Mouse (Mus musculus) heart, postnatal 36 days (tissue): ENCODE measurements at regions not wholly inside any gene's neighbourhood (a gene's known extent, or its start where the extent isn't known, plus 50 kb on each side); places are given as distances from the start of the nearest gene placed in this dataset.
A peak's percentile ranks its signal among the peaks of the same experiment; 100 is the strongest.
"Not testable (repeated sequence)": the region's sequence is repeated elsewhere in the genome, so short reads cannot be mapped to it uniquely, and the experiment has no call there.

Source experiments
- DNase-seq, 2 experiments: peaks; one replicate each; pipeline ENCODE4 v3.0.0; 2021 to 2022
- intact Hi-C: fragments of 180-260 bp; cut with DNase I; formaldehyde crosslinking; loops from one replicate; pipeline ENCODE4 v1.15.1; 2025

DNA sequence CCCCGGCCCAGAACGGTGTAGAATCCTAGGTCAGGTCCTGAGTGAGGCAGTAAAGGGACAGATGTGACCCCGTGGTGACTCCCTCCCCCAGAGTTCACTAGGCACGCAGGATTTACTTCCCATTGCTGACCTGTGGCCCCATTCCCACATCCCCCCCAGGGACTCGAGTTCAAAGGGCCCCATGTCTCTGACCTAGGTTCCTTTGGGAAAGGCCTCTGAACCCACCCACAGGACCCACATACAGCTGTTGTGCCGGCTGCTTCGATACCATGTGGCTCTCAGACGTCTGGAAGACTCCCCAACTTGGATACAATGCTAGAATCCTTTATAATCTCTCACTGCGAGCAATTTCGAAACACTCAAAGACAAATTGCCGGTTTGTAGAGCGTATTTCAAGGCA, 151.0 kb upstream of the Sfswap start:
- intact Hi-C loops: no loop called here
- DNase-seq: no peak

DNA sequence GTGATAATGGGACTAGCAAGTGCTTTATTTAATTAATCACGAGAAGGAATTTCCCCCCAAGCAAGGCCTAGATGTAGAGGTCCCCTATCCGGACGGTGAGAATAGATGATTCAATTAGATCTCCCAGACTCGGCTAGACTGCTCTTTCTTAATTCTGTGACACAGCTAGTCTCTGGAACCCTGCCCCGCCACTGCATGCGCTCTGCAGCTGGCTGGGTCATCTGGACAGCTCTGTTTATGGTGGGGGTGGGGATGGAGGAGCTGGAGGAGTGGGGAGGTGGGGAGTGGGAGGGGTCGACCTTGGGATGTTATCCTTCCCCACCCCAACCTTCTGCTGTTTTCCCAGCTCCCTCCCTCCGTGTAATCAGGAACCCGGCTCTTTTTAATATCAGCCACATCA, 147.5 kb upstream of the Sfswap start:
- intact Hi-C loops: no loop called here
- no peak for DNase-seq

DNA sequence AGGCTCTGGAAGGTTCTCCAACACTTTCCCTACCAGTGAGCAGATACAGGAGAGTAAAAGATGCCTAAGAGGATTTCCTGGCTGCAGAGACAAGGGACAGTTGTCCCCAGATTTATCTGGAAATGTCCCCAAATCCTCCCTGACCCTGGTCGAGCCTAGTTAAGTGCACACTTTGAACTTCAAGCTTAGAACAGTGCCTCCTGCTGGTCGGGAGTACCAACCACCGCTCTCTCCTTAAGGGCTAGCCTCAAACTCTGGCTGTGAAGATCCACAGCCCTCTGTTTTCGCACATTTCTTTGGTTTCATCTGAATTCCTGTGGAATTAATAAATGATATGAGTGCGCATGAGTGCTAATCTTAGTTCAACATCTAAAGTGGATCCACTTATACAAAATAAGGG, 146.1 kb upstream of the Sfswap start:
- intact Hi-C loops: loop anchor here (2.0 kb wide), 2 partner anchors 98 to 178 kb away; no protein-coding TSS in a partner anchor
- DNase-seq: no peak

DNA sequence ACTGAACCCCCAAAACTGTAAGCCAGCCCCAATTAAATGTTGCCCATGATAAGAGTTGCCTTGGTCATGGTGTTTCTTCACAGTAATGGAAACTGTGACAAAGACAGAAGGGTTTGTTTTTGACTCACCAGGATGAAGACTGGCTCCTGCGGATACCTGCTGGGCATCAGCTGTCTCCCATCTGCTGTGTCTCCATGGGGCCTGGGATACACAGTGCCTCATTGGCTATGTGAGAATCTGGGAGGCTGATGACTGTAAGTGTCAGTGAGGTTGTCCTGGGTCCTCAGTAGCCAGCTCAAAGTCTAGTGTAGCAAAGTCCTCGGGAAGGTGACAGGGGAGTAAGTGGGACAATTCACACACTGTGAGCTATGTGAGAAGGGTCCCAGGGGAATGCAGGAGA, 139.5 kb upstream of the Sfswap start:
- intact Hi-C loops: no loop called here
- DNase-seq: no peak

DNA sequence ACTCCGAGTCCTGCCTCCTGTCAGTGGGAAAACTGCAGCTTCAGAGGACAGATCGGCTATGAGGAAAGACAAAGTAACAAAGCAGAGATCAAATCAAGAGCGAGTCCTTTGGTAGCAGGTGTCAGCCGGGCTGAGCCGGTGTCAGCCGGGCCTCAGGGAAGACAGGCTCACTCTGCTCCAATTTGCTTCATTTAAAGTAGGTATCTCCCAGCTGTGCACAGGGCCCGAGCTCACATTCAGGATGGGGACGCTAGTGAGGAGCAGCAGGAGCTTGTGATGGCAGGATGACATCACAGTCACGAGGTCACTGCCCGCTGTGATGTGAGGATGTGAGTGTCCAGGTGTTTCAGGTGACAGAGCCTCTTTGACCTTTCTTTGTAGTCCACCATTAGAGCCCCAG, 137.8 kb upstream of the Sfswap start:
- intact Hi-C loops: no loop called here
- no peak for DNase-seq

DNA sequence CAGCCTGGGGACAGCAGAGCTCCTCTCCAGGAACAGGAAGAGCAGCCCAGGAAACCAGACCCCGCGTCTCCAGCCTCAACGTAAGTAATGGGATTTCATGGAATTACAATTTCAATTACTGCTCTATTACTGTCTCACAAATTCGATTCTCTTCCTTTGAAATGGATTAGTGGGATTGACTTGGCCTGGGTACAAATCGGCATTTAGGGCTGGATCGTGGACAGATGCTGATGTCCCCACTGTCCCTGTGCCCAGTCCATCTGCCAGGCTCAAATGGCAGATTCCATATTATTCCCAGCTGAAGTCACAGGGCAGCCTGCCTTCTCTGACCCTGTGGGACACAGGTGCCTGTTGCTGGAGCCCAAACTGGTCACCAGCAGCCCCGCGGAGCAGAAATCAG, 136.0 kb upstream of the Sfswap start:
- intact Hi-C loops: no loop called here
- DNase-seq: no peak

DNA sequence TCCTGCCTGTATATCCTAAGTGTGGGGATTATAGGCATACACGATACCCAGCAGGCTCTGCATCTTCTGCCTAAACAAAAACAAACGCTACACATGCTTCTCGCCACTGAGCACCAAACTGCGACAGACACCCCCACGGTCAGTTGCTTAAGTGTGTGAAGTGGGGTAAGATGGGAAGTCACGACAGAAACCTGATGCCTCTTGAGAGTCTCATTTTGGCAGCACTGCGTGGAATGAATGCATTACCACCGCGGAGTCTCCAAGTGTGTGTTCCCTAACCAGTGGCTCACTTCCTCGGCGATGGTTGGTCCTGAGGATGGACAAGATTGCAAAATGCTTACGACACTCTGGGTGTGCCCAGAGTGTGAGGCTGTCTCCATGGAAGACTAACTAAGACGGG, 133.8 kb upstream of the Sfswap start:
- intact Hi-C loops: no loop called here
- DNase-seq: no peak

DNA sequence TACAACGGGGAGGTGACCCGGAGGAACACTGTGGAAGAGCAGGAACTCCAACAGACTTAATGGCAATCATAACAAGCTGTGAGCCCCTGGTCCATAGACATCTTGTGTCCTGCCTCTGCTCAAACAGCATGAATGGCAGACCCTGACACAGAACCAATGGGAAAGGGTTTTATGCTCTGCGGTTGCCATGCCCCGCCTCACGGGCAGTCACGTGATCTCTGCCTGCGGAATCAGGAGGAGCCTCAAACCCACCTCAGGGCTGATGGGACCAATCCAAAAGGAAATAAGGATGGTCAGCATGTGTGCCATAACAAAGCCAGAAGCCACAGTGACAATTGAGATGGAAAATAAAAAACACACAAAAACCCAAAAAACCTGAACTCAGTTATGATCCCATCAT, 120.2 kb upstream of the Sfswap start:
- DNase-seq: no peak
- intact Hi-C loops: loop anchor here (10.0 kb wide), 1 partner anchor 316 kb away; no protein-coding TSS in a partner anchor

DNA sequence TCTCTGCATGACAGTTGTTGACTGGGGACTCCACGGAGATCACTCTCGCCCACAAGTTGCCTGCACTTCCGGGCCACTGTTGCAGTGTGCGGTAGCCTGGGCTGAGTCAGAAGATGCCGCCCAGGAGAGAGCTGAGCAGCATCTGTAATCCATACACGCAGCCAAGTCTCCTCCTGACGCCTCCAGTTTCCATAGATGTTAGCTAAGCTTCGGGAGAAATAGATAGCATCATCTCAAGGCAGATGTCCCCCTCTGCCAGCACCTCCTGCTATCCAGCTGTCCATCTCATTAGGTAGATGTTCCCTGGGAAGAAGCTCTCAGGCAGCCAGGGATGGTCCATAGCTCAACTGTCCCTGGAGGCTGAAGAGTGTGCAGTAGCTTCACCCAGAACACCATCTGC, 116.0 kb upstream of the Sfswap start:
- no peak for DNase-seq
- intact Hi-C loops: loop anchor here (5.0 to 10.0 kb wide), 2 partner anchors 208 to 320 kb away; no protein-coding TSS in a partner anchor

DNA sequence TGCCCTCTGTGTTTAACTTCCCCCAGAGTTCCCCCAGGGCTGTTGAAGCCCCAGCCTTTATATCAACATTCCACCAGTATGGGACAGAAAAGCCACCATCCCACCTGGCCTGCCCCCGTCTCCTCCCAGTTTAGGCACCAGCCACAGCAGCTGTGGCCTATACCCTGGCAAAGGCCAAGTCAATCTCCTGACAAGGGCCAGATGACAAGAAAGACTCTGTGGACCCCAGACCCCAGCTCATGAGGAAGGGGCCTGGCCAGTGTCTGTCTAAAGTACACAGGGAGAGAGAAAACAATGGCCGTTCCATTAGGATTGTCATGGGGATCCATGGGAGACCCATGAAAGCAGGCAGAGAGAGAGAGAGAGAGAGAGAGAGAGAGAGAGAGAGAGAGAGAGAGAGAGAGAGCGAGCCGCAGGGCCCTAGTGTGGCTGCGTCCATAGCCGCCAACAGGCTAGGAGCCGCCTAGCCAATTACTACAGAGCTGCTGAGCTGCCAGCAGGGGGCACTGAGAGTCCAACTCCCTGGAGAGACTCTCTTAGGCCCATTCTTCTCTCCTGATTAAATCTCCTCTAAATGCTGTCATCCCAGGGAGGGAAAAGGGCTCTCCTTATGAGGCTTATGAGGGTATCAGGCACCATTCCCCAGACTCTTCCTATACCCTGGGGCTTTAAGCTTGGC, 114.9 kb upstream of the Sfswap start:
- intact Hi-C loops: loop anchor here (5.0 to 10.0 kb wide), 2 partner anchors 209 to 321 kb away; no protein-coding TSS in a partner anchor
- DNase-seq: not testable (repeated sequence)

DNA sequence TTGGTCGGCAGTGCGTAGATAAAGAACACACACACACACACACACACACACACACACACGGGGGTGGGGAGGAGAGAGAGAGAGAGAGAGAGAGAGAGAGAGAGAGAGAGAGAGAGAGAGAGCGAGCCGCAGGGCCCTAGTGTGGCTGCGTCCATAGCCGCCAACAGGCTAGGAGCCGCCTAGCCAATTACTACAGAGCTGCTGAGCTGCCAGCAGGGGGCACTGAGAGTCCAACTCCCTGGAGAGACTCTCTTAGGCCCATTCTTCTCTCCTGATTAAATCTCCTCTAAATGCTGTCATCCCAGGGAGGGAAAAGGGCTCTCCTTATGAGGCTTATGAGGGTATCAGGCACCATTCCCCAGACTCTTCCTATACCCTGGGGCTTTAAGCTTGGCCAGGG, 114.3 kb upstream of the Sfswap start:
- intact Hi-C loops: loop anchor here (5.0 to 10.0 kb wide), 2 partner anchors 209 to 322 kb away; no protein-coding TSS in a partner anchor
- not testable (repeated sequence) for DNase-seq

DNA sequence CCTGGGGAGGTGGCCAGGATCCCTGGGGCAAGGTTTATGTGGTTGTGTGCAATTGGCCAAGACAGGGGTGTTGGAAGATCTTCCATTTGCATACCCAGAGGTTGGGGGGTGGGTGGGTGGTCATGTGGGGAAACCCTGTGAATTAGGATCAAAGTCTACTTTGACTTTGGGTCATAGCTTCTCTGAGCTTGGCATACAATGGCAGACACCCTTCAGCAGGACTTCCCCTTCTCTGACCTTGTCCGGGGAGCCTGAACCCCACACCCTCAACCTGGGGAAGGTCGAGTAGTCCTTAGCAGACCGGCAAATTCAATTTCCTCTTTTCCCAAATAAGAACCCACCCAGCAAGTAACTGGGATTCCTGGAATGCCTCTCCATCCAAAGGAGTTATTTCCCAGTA, 113.7 kb upstream of the Sfswap start:
- intact Hi-C loops: loop anchor here (5.0 to 10.0 kb wide), 2 partner anchors 210 to 322 kb away; no protein-coding TSS in a partner anchor
- DNase-seq: no peak

DNA sequence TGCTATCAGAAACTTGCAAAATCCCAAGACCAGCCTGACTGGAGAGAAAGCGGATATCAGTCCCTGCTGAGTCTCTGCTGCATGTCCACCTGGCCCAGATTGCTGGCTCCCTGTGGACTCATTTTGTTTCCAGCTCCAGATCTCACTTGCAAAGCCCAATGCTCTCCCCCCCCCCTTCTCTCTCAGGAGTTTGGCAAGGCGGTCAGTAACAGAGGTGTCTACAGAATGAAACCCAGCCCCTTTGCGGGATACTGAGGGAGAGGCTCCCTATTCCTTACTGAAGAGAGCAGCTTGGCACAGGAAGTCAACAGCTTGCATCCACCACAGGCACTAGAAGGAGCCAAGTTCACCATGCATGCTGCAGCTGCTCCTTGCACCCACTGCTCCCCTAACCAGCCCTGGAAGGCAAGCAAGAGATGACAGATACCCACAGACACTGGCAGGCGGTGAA, 110.1 kb upstream of the Sfswap start:
- DNase-seq: no peak
- intact Hi-C loops: no loop called here

DNA sequence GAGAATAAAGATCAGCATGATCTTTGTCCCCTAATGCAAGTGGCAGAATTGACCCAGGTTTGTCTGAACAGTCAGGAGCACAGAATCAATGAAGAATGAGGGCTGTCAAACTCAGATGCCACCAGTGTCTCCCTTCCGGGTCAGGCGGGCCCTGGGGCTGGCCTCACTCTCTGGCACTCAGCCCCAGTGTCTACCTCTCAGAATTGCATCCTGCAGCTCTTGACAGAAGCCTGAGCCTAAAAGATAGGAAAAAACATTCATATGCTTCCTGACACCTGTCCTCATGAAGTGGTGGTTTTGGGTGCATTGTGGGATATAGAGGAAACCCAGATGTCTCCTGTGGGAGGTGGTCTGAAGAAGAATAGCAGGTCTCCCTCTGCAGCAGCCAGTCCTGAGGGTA, 107.9 kb upstream of the Sfswap start:
- intact Hi-C loops: no loop called here
- no peak for DNase-seq

DNA sequence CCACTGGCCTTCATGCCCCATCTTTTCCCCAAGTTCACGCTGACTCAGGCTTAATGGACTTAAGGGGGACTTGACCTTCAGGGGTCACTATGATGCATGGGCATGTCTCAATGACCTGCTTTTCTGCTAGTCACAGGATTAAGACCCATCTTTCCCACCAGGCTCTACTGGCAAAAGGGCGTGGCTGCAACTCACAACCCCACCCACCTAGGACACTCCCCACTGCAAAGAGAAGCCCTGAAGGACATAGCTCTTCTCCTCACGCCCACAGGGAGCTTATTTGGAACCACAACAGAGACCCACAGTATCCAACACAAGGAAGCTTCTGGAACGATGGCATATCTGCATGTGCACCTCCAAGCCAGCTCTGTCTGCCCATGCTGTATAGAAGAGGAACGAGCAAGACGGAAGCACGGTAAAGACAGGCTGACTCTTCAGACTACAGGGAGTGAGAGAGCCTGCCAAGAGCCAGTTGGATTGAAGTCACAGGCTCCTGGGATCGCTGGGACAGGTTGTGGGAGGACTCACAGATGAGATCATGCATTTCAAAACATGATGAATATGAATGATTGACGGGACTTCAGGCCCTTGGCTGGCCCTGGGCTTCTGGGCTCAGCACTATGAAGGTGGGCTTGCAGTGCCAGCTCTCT, 107.3 kb upstream of the Sfswap start:
- intact Hi-C loops: no loop called here
- DNase-seq: no peak

DNA sequence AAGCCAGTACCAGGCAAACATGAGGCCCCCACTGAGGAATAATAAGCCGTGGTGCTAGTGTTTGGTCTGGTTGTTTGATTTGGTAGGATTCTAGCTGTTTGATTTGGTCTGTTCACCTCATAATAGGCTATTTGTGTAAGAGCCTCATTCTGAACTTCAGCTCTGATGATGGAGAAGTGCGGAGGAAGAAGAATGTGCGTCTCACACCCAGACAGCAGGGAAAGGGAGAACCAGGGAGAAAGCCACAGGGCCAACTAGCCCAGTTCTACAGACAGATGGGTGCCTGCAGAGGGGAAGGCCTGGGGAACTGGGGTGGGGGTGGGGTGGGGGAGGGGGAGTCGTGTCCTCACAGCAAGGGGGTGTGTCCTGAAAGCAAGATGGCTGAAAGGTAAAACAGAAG, 106.6 kb upstream of the Sfswap start:
- no peak for DNase-seq
- intact Hi-C loops: no loop called here

DNA sequence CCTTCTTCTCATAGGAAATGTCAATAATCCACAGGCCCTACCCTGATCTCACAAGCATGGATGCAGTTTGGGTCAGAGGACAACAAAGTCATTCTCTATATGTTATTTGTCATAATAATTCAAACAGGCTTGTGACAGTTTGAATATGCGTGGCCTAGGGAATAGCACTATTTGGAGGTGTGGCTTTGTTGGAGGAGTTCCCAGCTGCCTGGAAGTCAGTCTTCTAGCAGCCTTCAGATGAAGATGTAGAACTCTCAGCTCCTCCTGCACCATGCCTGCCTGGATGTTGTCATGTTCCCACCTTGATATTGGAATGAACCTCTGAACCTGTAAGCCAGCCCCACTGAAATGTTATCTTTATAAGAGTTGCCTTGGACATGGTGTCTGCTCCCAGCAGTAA, 103.7 kb upstream of the Sfswap start:
- intact Hi-C loops: no loop called here
- no peak for DNase-seq

DNA sequence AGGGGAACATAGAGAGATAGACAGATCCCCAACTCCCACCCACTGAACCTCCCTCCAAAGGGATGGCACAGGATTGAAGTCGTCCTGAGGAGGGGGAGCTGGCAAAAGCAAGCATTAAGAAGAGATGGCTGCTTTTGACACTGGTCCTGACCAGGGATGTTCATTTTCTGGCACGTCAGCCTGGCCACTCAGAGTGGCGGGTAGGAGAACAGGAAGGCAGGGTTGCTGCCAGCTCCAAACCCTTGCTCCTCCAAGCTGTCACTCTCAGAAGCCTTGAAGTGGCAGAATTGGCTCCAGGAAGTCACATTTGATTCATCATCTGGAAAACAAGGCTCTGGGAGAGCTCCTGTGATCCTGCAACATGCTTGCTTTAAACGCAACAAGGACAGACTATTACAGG, 94.8 kb upstream of the Sfswap start:
- DNase-seq: no peak
- intact Hi-C loops: no loop called here

DNA sequence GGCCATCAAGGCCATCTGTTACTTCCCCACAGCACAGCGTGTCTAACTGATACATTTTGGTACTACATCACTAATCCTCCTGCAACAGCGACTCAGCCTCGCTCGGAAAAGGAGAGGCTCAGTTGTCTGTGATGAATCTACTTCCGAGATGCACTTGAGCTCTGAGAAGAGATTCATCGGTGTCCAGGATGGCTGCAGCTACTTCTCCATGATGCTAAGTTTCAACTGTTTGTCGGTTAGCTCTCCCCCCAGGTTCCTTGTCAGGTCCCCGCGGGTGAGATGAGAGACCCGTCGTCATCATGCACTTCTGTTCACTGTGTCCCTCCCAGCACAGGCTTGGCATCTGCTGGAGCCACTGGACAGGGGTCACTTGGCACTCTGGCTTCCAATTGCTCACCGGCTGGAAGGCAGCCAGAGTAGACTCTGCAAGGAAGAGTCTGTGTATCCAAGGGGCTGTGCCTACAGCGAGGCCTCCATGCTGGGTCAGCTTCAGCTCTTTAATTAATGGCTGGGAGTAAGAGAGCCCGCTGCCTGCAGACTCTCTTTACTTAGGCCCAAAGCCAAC, 91.5 kb upstream of the Sfswap start:
- no peak for DNase-seq

DNA sequence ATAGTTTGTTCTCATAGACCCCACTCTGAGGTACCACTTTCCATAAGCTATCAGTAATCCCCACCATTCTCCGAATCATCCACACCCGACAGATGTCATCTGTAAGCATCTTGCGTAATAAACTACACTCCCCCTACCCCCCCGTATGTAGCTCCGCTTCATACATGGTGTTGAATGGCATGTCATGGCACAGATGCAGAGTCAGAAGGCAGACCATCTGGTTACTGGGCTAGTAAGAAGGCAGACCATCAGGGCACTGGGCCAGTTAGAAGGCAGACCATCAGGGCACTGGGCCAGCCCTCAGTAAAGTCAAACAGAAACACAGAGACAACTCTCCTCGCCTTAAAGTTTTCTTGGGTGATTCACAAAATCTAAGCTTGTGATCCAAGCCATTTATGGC, 88.9 kb upstream of the Sfswap start:
- DNase-seq: no peak
- intact Hi-C loops: no loop called here

More for the DNA sequence above, 91.5 kb upstream of the Sfswap start:
- intact Hi-C loops: no loop called here

DNA sequence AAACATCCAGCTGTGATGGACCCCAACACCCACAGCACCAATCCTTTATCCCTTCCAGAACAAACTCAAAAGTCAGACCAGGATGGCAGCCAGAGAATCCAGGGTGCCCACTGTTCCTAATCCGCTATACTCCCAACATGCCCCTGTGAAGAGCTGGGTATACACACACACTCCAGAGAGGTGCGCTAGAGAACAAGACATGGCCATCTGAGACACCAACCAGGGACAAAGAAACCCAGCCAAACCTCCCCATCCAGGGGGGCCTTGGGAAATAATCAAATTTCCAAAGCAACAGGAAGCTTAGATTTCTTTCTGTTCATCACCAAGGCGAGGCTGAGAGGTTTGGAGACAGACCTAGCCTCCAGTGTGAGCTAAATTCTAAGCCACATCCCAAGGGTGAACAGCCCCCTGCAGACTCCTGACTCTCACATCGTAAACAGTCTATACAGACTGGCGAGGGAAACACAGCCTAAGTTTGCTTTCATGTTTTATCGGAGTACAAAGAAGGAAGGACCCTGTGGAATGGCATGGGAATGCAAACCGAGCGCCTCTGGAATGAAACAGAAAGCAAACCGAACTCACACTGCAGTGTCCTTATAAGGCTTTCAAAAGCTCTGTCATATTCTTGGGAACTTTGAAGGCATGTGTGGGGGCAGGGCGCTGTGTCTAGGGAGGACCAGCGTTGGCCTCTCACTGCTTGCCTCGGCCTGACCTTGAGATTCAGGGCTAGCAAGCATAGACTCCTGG, 85.9 kb upstream of the Sfswap start:
- intact Hi-C loops: loop anchor here (1.0 kb wide), 1 partner anchor 168 kb away; no protein-coding TSS in a partner anchor
- DNase-seq: peak in 1 of 2 experiments; percentile 46
